Mouse (Mus musculus) T-helper 17 cell (primary cell): ENCODE data around the gene Bak1.

Source experiments
- in situ Hi-C, 2 experiments: fragments of 300-600 bp; cut with MboI, MseI; formaldehyde crosslinking; loops; 1 replicate in 1 of 2; 2 replicates in 1 of 2; pipeline ENCODE4 v1.15.1; 2025; ENCODE audit warnings: high pct_unique_total_duplicates in 2 of 2

Gene Bak1

GRCm38 (mm10) chr17:27050853-27051252 lies 22.0 kb upstream of the Bak1 start:
- in situ Hi-C loops, result no loop called here

DNA sequence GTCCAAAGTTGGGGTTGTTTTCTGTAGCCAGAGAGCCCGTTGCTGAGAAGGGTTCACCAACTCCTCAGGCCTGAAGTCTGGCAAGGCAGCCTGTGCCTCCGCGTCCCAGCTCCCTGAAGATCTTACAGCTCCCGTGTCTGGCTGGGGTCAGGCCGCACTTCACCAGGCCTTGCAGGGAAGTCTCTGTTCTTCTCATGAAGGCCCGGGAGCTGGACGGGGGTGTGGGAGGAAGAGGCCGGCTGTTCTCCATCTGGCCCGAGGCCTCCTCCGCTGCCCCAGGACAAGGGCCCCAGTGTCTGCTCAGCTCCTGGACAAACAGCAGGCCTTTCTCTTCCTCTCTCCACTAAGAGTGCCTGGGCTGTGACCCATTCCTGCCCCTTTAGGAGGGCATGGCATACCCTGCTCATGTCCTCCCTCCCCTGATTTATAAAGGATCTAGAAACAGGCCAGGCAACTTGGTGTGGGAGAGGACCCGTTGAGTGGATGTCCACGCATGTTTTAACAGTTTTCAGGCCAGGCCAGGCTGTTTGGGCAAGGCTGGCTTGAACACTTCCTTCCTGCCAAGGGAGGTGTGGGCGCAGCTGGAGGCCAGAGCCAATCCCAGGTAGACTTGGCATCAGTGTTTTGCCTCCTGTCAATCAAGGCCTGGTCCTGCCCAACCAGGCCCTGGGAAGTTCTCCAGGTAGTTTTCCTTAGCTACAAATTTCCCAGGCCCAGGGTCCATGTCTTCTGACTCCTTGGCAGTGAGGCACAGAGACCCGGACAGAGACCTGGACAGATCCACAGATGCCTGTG lies 19.8 kb upstream of the Bak1 start:
- in situ Hi-C loops, result no loop called here

DNA sequence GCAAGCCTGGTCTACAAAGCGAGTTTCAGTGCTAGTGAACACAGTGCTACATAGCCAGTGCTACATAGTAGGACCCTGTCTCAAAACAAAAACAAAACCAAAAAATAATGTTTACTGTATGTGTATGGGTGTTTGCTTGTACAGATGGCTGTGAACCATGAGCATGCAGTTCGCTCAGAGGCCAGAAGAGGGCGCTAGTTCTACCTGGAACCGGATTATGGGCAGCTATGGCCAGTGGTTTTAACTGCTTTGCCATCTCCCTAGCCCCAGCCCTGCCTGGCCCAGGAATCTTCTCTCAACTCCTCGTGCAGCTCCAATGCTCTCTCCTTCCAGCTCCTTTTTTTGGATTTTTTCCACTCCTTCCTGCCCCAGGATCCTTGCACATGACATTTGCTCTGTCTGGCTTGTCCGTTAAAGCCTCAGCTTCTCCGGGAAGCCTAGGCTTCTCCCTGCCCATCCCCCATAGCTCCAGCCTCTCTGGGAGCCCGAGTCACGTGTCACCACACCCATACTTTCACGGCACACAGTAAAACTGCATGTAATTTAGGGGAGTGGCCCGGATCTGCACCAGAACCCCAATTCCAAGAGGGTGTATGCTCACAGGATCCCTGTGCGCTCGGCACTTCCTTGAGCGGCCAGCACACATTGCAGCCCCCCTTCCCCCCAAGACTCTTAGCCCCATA lies 19.1 kb upstream of the Bak1 start:
- in situ Hi-C loops, result no loop called here

GRCm38 (mm10) chr17:27045164-27045563 lies 16.4 kb upstream of the Bak1 start:
- in situ Hi-C loops, result no loop called here

- in situ Hi-C loops, result no loop called here
Observed at GRCm38 (mm10) chr17:27042840-27043239, 14.0 kb upstream of the Bak1 start.

DNA sequence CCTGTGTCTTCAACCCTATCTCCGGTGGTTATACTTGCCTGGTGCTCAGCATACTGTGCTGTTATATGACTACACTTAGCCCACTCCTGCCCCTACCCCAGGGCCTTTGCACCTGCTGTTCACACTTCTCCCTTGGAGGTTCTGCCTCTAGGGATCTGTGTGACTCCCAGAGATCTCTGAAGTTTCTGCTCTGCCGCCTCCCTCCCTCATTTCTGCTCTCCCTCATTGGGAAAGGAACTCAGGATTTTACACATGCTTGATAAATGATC lies 12.9 kb upstream of the Bak1 start:
- in situ Hi-C loops, result no loop called here

- in situ Hi-C loops, result no loop called here
Observed at GRCm38 (mm10) chr17:27041046-27041786, 12.4 kb upstream of the Bak1 start.

DNA sequence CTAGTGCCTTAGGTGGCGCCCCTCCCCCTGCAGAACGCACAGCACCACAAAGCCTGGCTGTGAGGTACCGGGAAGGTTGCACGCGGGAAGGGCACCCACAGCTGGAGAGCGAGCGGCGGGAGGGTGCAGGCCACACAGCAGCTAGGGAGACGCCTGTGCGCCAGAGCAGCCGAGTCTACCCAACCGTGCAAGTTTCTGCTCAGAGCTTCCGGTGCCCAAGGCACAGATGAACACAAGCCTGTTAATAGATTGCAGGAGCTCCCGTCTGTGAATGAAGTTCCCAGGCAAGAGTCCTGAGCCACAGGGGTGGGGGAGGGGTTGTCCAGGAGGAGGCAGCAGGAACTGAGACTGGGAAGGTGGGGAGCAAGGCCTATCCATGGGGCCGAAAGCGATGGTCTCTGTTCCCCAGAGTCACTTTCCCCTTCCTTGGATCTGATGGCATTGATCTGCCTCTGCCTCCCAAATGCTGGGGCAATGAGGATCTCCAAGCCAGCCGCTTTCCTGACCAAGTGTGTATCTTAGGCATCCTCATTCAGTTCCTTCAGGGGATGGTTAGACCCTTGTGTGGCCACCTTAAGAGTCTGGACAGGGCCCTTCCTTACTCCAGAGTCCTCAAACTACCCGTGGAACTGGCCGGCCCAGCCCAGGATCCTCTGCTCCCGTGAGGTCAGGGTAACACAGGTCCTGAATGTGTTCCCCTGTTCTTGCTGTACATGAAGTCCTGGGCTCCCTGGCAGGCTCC lies 11.7 kb upstream of the Bak1 start:
- in situ Hi-C loops, result no loop called here

DNA sequence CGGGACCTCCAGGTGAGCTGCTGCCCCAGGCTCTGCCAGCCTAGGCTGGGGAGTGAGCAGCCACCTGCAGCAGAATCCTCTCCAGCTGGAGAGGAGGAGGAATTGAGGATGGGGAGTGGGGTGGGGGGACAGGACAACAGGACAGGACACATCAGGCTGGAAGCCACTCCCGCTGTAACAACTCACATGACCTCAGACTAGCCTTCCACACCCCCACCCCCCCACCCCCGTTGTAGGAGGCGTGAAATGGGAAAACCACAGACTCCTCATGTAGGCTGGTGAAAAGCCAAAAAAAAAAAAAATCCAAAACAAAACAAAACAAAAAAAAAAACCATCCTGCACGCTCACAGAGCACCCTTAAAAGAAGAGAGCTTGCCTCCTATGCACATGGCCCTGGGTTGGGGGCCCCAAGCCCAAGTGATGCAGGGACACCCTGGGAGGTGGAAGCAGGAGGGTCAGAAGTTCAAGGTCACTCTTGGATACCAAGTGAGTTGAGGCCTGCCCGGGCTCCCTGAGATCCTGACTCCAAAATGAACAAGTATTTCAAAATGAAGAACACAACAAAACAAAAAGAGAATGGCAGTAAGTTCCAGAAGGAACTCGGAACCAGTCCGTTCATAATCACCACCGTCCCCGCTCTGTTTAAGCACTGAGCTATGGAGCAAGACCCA lies 10.8 kb upstream of the Bak1 start:
- in situ Hi-C loops, result no loop called here

DNA sequence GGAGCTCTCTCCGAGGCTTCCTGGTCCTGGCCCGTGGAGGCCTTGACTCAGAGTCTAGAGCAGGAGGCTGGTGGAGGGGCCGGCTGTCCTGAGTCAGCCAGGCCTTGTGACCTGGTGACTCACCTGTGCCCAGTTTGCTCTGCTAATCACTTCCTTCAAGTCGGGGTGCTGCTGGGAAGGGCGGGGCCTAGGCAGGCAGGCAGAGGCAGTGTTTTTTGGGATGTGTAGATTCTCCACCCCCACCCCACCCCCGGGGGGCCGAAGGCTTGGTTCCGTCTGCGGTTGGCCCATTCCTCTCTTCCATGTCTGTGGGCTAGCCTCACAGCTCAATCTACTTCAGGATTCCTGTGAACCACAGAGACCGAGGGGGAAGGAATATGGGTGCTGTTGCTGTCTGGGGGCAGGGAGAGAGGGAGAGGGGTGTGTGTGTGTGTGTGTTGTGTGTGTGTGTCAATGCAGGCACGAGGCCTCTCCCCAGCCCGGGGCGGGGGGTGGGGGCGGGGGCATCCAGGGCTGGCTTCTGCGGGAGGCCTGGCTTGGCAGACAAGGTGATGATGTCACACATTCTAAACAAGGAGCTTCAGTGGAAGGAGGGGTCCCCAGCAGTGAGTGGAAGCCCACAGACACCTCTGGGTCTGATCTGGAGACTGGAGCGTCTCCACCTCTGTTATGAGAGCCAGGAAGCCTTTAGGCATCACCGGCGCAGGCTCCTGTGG lies 9.7 kb upstream of the Bak1 start:
- in situ Hi-C loops, result no loop called here

GRCm38 (mm10) chr17:27036465-27036864 lies 7.7 kb upstream of the Bak1 start:
- in situ Hi-C loops, result no loop called here

GRCm38 (mm10) chr17:27032869-27033268 lies 4.1 kb upstream of the Bak1 start:
- in situ Hi-C loops, result loop anchor here (5.0 kb wide), 1 partner anchor 54 kb away; no protein-coding TSS in a partner anchor

DNA sequence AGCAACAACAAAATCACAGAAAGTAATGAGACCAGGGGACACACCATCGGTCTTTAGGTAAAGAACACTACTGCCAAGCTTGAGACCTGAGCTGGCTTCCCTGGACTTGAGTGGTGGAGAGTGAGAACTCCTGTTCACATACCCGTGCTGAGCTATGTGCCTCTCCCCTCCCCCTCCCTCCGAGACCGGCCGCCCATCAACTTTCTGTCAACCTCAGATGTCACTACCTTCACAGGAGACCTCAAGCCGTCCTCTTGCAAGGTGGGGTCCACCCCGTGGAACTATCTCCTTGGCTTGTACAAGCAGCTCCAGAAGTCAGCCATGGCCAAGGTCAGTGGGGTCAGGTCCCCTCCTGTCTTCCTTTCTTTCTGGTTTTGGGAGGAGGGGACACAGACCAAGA lies 3.5 kb upstream of the Bak1 start:
- in situ Hi-C loops, result loop anchor here (5.0 kb wide), 1 partner anchor 55 kb away; no protein-coding TSS in a partner anchor

DNA sequence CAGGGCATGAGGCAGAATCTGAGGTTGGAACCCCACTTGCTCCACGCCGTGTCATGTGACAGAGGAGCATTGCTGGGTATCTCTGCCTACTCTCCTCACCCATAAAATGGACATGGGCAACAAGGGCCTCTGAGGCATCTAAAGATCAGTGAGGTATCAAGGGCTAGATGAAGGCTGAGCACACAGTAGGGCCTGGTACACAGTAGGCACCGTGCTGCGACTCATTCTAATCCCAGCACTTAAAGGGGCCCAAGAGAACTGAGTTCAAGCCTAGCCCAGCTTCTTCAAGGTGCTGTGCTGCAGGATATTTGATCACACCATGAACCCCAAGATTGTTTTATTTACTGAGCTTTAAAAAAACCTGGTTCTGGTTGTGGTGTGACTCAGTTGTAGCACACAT lies 2.1 kb upstream of the Bak1 start:
- in situ Hi-C loops, result loop anchor here (5.0 kb wide), 1 partner anchor 56 kb away; no protein-coding TSS in a partner anchor

DNA sequence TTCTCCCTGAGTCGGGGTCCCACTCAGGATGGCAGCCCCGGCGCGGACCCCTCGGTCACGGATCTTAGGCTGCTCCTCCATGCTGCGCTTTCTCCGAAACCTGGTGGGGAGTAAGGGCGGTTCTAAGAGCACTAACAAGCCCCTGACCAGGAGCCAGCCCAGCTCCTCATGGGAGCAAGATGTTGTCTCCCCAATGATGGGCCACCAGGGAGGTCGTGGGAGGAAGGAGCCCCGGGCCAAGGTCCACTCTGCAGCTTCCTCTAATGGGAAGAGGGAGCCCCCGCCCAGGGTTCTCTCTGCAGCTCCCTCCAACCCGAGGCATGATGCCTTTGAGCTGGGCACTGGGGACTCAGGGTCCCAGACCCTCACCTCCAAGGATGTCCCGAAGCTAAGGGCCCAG lies 622 bp upstream of the Bak1 start:
- in situ Hi-C loops, result no loop called here

DNA sequence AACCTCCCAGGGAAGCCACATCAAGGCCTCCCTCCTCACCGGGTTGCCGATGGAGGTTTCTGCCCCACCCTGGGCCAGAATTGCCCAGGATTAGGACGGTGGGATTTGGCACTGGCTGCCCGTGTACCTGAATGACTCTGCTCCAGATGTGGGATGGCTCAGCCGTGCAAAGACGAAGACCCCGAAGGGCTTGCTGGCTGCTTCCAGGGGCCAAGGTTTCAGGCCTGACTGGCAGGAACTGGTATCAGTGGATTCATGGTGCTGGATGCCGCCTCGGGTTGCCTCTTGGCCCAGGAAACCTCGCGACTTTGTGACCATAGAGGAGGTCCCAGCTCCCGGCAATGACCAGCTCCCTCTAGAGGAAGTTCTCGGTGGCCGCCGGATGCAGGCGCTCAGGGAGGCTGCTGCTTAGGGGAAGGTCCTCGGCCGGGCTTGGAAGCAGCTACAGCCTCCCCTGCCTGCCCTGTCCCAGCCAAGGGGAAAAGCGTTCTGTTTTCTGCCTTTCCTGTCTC lies 469 bp downstream of the Bak1 start:
- in situ Hi-C loops, result no loop called here

- in situ Hi-C loops, result no loop called here
Observed at GRCm38 (mm10) chr17:27027460-27028283, 1.1 kb downstream of the Bak1 start.

- in situ Hi-C loops, result no loop called here
Observed at GRCm38 (mm10) chr17:27025951-27026350, 2.9 kb downstream of the Bak1 start.

DNA sequence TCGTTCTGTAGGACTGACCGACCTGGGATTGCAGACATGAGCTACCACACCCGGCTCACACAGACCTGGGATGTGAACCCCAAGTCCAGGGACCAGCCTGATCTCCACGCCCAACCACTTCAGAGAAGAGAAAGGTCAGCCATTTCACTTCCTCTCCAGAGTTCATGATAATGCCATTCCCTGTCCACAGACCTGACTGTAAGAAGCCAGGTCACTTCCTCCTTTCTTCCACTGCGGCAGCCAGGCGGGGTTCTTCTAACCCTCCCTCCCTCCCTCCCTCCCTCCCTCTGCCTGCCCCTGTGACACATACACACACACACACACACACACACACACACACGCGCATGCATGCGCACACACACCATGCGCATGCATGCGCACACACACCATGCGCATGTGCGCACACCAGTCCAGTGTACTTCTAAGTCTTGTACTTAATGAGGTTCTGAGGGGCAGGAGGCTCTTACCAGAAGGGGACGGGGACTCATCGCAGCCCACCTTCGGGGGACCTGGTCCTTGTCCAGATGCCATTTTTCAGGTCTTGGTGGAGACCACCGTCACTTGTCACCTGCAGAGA lies 3.4 kb downstream of the Bak1 start:
- in situ Hi-C loops, result no loop called here
